Mouse (Mus musculus) bone marrow macrophage, adult 2 months (primary cell): ENCODE data around the gene Hat1.

Experiments
- CTCF ChIP-seq: IDR thresholded peaks from 2 replicates; pipeline ENCODE4 v1.5.1; 2012; ENCODE audit warnings: low read depth, mild to moderate bottlenecking, low read length, moderate library complexity
- POLR2A ChIP-seq: IDR thresholded peaks from 2 replicates; pipeline ENCODE4 v1.6.1; 2012; ENCODE audit warnings: mild to moderate bottlenecking, low read depth, low read length, borderline replicate concordance

- TF ChIP-seq CTCF = no peak
- TF ChIP-seq POLR2A = no peak
Measured at GRCm38 (mm10) chr2:71388951-71389763, at the start of gene Hat1.
